Mouse (Mus musculus) forebrain, embryonic 16.5 days (tissue): ENCODE data around the gene Mtmr6. TPM values are rescaled to one million over a fixed set of nuclear protein-coding genes. Genes with fewer than 3 reads are reported as not detected.

Experiments used
- ATAC-seq: fragments of 200-750 bp; cut with Nextera tagmentation; 2 replicates; pipeline ENCODE4 v1.8.0; 2017; ENCODE audit warnings: mild to moderate bottlenecking, moderate library complexity
- H3K27ac ChIP-seq: fragments of 300-500 bp; sonication (generic); 2 replicates; pipeline ENCODE4 v1.5.1; 2014; ENCODE audit warnings: low read length, control low read depth
- H3K27me3 ChIP-seq: fragments of 300-500 bp; sonication (generic); replicated peaks from 2 replicates; pipeline ENCODE4 v1.6.1; 2014; ENCODE audit warnings: low read length; ENCODE audit not compliant: control insufficient read depth, insufficient read depth
- H3K36me3 ChIP-seq: fragments of 300-500 bp; sonication (generic); 2 replicates; pipeline ENCODE4 v1.6.1; 2014; ENCODE audit not compliant: control insufficient read depth, insufficient read depth
- H3K4me1 ChIP-seq: fragments of 300-500 bp; sonication (generic); replicated peaks from 2 replicates; pipeline ENCODE4 v1.6.1; 2014; ENCODE audit warnings: low read length; ENCODE audit not compliant: control insufficient read depth, insufficient read depth
- H3K4me2 ChIP-seq: fragments of 300-500 bp; sonication (generic); 2 replicates; pipeline ENCODE4 v1.6.1; 2014; ENCODE audit warnings: mild to moderate bottlenecking, low read length, control low read depth
- H3K4me3 ChIP-seq: fragments of 300-500 bp; sonication (generic); replicated peaks from 2 replicates; pipeline ENCODE4 v1.5.1; 2014; ENCODE audit warnings: mild to moderate bottlenecking, low read length, control low read depth
- H3K9ac ChIP-seq: fragments of 300-500 bp; sonication (generic); replicated peaks from 2 replicates; pipeline ENCODE4 v1.6.1; 2014; ENCODE audit warnings: low read depth, low read length, control low read depth
- H3K9me3 ChIP-seq: fragments of 300-500 bp; sonication (generic); 2 replicates; pipeline ENCODE4 v1.6.1; 2016; ENCODE audit warnings: low read length; ENCODE audit not compliant: control insufficient read depth
- WGBS: fragments of 180-500 bp; shearing (Covaris S2); extraction: QIAGEN DNeasy Blood & Tissue Kit; methylation state at CpG from one replicate; pipeline ENCODE4 v1.1.7; 2014; 5-methylcytosine and 5-hydroxymethylcytosine counted together
- polyA plus RNA-seq: library from polyadenylated mRNA; unstranded; fragments of >200 nt; fragmentation: Nextera tagmentation; extraction: Ambion mirVana; gene quantifications from 2 replicates; pipeline ENCODE4 v1.2.1, GENCODE M21; 2015

Mtmr6 gene
- polyA plus RNA-seq: 73.2 and 81.6 TPM in 2 replicates

DNA sequence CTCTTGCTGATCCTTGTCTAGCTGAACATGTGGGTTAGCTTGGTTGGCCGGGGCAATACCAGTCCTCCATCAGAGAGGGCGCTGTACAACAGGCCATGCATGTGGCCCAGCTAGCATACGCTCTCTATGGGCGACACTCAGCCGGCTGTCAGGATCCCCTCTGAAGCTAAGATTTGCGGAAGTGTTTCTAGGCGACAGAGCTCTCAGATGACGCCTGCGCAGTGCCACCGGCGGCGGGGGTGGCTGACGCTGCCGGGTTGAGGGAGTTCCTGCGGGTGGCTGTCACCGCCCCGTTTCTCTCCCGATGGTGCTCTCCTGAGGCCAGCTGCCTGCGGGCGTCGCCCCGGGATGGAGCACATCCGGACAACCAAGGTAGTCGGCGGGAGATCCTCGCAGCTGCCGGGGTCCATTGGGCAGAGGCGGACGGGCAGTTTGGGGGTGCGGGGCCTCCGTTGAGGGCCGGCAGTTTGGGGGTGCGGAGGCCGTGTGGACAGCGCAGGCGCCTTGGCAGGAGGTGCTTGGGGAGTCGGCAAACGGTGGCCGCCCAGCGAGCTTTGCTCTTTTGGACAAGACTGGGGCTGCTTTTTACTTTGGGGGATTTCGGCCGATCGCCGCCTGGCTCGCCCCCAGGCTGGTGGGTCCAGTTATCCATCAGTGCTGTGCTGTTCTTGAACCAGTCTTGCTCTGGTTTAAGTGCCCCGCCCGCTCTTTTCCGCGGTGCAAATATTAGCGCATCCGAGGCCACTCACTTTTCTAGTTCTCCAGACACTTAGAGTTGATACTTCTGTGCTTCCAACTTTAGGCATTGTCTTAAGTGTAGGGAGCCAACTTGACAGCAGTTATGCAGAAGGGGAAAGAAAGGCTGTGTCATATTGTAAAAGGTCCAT, at the start of gene Mtmr6:
Mtmr6 (plus strand) TSS at position 239 of the 887 bp plus-strand sequence.
- peak; percentile 100 for ATAC-seq
- H3K4me1 ChIP-seq: peaks cover 13% of the 10 kb centered on the region
- WGBS: under 1% methylated on average over 51 of the region's 51 CpGs

DNA sequence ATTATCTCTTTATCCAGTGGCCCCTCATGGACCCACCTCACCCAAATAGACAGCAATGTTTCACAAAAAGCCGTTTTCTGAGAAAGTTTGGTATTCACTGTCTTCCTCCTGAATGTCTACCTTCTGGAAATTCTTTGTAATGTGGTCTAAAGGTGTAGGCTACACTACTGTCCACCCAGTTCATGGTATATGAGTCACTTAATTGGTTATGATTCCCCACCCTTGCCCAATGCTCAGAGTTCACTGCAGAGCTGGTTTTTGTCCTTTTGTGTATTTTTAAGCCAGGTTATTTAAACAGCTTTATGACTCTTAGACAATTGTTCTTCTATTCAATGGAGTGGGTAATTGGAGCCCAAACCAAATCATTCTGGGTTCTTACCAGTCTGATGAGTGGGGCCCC, 48.9 kb upstream of the Mtmr6 start:
- ATAC-seq: no peak
- Histone ChIP-seq H3K27me3 (no peaks in the 10 kb centered on the region), H3K4me3 (no peak overlapping the region), H3K9me3 (no peaks in the 10 kb centered on the region), H3K4me2 (no peak overlapping the region), H3K36me3 (peaks cover 6% of the 10 kb centered on the region; the same call in 1 of the 2 replicates), H3K27ac (no peak overlapping the region), H3K4me1 (no peaks in the 10 kb centered on the region), H3K9ac (no peak overlapping the region)
- WGBS: 87% methylated on average over 1 of the region's 1 CpGs

More for the DNA sequence above, at the start of gene Mtmr6:
- peak within 1 kb of the TSS; percentile 98 for H3K4me3 ChIP-seq
- peak within 1 kb of the TSS; percentile 87 for H3K4me2 ChIP-seq
- no peaks in the 10 kb centered on the region for H3K36me3 ChIP-seq
- H3K9me3 ChIP-seq: no peaks in the 10 kb centered on the region
- peak within 1 kb of the TSS; percentile 90 for H3K27ac ChIP-seq
- H3K9ac ChIP-seq: peak within 1 kb of the TSS; percentile 89
- H3K27me3 ChIP-seq: no peaks in the 10 kb centered on the region

DNA sequence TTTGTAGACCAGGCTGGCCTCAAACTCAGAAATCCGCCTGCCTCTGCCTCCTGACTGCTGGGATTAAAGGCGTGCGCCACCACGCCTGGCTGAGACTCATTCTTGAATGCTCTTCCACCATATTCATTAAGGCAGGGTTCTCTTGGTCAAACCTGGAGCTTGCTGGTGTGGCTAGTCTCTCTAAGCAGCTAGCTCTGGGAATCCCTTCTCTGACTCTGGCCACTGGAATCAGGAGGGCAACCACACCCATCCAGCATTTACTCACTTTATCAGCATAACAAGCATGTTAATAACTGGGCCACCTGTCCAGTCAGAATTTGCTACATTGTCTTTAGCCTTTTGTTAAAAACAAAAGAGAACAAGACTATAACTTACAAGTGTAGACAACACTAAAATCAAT, 47.4 kb upstream of the Mtmr6 start:
- 99% methylated on average over 4 of the region's 4 CpGs for WGBS

DNA sequence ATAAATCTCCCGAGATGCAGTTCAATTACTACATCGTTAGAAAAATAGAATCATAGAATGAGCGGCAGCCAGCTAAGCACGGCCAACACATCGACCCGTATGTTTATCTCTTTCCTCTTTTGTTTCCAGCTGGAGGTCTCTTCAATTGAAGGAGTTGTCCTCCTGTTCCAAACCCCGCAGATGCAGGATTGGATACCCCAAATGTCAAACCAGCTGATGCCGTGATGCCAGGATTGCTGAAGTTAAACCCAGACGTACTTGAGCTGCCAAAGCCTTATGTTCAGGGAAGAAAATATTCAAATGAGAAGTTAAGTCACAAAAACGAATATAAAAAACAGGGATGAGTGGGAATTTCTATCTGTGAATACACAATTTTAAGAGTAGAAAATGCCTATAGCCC, 45.1 kb upstream of the Mtmr6 start:
- WGBS: 68% methylated on average over 10 of the region's 10 CpGs
- H3K36me3 ChIP-seq: peaks cover 9% of the 10 kb centered on the region
- H3K4me1 ChIP-seq: no peaks in the 10 kb centered on the region
- no peak overlapping the region for H3K9ac ChIP-seq
- no peak overlapping the region for H3K4me3 ChIP-seq
- peak; percentile 75 for ATAC-seq
- H3K4me2 ChIP-seq: no peak overlapping the region
- peak overlapping the region; percentile 21; the same call in 1 of the 2 replicates for H3K27ac ChIP-seq
- H3K9me3 ChIP-seq: no peaks in the 10 kb centered on the region
- no peaks in the 10 kb centered on the region for H3K27me3 ChIP-seq

More for the DNA sequence above, 47.4 kb upstream of the Mtmr6 start:
- Histone ChIP-seq H3K27ac (no peak overlapping the region), H3K9me3 (no peaks in the 10 kb centered on the region), H3K27me3 (no peaks in the 10 kb centered on the region), H3K4me2 (no peak overlapping the region), H3K4me3 (no peak overlapping the region), H3K9ac (no peak overlapping the region), H3K36me3 (peaks cover 9% of the 10 kb centered on the region), H3K4me1 (no peaks in the 10 kb centered on the region)
- ATAC-seq: no peak

DNA sequence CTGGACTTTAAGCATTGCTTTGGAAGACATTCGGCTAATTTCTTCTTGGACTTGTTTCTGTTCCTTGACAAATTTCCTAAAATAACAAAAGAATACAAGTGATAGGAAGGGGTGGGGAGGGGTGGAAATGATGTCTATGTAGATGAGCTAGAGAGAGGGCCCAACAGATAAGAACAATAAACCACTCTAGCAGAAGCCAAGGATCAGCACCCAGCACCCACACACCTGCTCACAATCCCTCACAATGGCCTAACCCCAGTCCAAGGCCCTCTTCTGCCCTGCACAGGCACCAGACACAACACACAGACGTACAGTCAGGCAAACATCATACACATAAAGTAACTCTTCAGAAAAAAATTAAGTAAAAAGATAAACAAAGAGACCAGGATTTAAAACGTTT, 26.5 kb upstream of the Mtmr6 start:
- H3K9ac ChIP-seq: no peak overlapping the region
- H3K4me2 ChIP-seq: no peak overlapping the region
- no peak overlapping the region for H3K27ac ChIP-seq
- H3K9me3 ChIP-seq: no peaks in the 10 kb centered on the region
- ATAC-seq: no peak
- H3K4me3 ChIP-seq: no peak overlapping the region
- peaks cover 30% of the 10 kb centered on the region for H3K36me3 ChIP-seq
- H3K4me1 ChIP-seq: no peaks in the 10 kb centered on the region
- no peaks in the 10 kb centered on the region for H3K27me3 ChIP-seq
- WGBS: 87% methylated on average over 3 of the region's 3 CpGs

DNA sequence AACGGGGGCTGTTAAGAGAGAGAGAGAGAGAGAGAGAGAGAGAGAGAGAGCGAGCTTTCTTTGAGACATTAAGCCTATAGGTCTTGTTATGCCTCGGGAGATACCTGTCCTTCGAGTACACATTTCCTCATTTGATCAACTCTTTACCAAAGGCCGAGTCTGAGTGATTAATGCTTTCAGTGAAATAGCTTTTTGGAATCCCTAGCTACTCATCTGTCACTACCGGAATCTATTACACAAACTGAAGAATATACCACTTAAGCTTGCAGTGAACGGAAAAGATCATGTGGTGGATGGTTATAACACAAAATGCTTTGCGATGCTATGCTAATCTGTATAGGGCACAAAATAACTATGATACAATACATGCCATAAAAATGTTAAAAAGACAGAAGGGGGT, 14.7 kb upstream of the Mtmr6 start:
- Histone ChIP-seq H3K27me3 (no peaks in the 10 kb centered on the region), H3K4me1 (peaks cover 22% of the 10 kb centered on the region), H3K4me3 (peak overlapping the region; percentile 97), H3K27ac (no peak overlapping the region), H3K9ac (peak overlapping the region; percentile 96), H3K4me2 (peak overlapping the region; percentile 84), H3K36me3 (no peaks in the 10 kb centered on the region), H3K9me3 (no peaks in the 10 kb centered on the region)
- ATAC-seq: no peak
- WGBS: 18% methylated on average over 8 of the region's 8 CpGs

DNA sequence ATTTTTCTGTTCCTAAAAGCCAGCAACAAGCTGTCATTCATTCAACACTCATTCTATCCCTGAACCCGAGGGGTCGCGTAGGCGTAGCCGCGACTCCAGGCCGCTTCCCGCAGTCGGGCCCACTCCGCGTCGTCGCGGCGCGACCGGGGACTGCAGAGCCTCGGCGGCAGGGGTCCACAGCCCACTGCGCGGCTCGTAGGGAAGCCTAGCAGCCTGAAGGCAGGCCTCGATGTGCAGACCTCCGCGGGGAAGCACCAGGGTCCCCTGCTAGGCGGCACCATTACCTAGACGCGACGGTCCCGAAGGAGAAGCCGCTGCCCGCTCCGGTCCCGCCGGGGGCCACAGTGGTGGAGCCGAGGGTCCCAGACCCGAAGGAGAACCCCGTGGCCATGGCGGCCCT, 14.1 kb upstream of the Mtmr6 start:
- Histone ChIP-seq H3K36me3 (no peaks in the 10 kb centered on the region), H3K9me3 (no peaks in the 10 kb centered on the region), H3K27me3 (no peaks in the 10 kb centered on the region), H3K27ac (peak overlapping the region; percentile 94), H3K4me1 (peaks cover 22% of the 10 kb centered on the region), H3K4me2 (peak overlapping the region; percentile 84), H3K9ac (peak overlapping the region; percentile 96), H3K4me3 (peak overlapping the region; percentile 97)
- ATAC-seq: peak; percentile 56
- under 1% methylated on average over 39 of the region's 39 CpGs for WGBS

DNA sequence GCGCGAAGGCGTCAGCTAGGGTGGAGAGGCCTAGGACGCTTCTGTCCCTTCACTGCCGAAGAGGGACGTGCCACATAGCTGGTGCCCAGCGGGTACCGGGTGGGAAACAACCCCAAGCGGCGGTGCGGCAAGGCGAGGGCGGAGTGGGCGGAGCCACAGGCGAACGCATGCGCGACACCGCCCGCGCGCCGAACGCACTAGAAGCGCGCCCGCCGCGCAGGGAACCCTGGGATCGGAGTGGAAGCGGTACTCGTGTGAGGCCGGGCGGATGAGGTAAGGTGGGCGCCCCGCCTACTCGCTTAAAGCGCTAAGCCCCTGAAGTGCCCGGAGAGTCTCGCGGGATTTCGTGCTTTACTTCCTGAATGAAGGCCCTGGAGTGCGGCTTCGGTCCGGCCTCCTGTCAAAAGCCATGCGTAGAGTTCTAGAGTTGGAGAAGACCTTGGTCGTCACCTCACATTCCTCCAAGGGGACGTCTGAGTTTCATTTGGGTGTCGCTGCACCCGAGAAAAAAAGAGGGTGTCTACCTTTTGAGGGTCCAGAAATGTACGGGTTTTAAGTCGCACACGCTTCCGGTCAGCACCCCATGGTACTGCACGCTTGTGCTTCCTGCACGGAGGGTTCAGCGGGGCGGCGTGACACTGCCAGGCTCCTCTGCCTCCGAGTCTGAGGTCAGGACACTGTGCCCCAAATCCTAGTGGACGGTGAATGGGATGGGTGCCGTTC, 13.6 kb upstream of the Mtmr6 start, which contains the start of the genes Nupl1 and Gm49336:
Nupl1 (minus strand) TSS at position 151 of the 723 bp plus-strand sequence.
Gm49336 (minus strand) TSS at position 227 of the 723 bp plus-strand sequence.
- peak within 1 kb of the TSS; percentile 97 for H3K4me3 ChIP-seq
- H3K27me3 ChIP-seq: no peaks in the 10 kb centered on the region
- peak within 1 kb of the TSS; percentile 96 for H3K9ac ChIP-seq
- H3K4me1 ChIP-seq: peaks cover 22% of the 10 kb centered on the region
- H3K9me3 ChIP-seq: no peaks in the 10 kb centered on the region
- H3K27ac ChIP-seq: peak within 1 kb of the TSS; percentile 94
- peak within 1 kb of the TSS; percentile 84 for H3K4me2 ChIP-seq
- under 1% methylated on average over 62 of the region's 62 CpGs for WGBS
- ATAC-seq: peak; percentile 100
- H3K36me3 ChIP-seq: no peaks in the 10 kb centered on the region
